ENCODE assay signal across 12 mouse cellular contexts in the genomic region with DNA sequence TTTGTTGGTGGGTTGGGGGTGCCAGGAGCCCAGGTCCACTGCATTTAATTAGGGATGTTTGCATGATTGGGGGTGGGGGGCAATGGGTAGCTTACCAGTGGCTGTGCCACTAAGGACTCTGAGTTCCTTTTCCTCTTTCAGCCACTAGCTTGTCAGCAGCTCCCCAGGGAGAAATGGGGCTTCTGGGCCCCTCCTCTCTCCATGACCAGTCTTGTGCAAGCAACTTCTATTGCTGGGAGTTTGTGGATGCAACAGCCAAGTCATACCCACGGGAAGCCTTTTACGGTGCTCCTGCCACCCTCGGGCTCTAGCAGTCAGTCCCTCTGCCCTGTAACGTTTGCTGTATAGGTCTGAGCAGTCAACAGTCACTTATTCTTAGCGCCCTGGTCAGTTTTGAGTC. TPM values are rescaled to one million over a fixed set of nuclear protein-coding genes. Genes with fewer than 3 reads are reported as not detected.
DNase-seq lines count a peak whose midpoint lies in the region; ATAC-seq and TF ChIP-seq lines count a peak whose summit lies in the region.
"Had no signal": no experiment of that assay in that cellular context is flagged by ENCODE, and none has a peak within 500 bp of the region (broad histone marks: within the 10 kb centered on the region; RNA-seq: fewer than 3 reads in every experiment).

No protein-coding gene starts in this region.

- no peaks in the 10 kb centered on the region for H3K36me3 ChIP-seq in hindbrain, embryonic 13.5 days
- H3K36me3 ChIP-seq in hindbrain, embryonic 11.5 days (ENCODE audit: control insufficient read depth, insufficient read depth, low read length), result no peaks in the 10 kb centered on the region
- H3K36me3 ChIP-seq in heart, embryonic 12.5 days, result no peaks in the 10 kb centered on the region
- no peaks in the 10 kb centered on the region for H3K36me3 ChIP-seq in stomach, postnatal 0 days (ENCODE audit: control insufficient read depth, insufficient read depth, low read length)
- H3K36me3 ChIP-seq: forebrain, embryonic 12.5 days; heart, embryonic 13.5 days had no signal

- no peaks in the 10 kb centered on the region for H3K9me3 ChIP-seq in hindbrain, embryonic 13.5 days
- H3K9me3 ChIP-seq in hindbrain, embryonic 11.5 days (ENCODE audit: control insufficient read depth, low read length), result no peaks in the 10 kb centered on the region
- no peaks in the 10 kb centered on the region for H3K9me3 ChIP-seq in heart, embryonic 12.5 days (replicated peaks)
- no peaks in the 10 kb centered on the region for H3K9me3 ChIP-seq in stomach, postnatal 0 days (ENCODE audit: control insufficient read depth, low read length)
- H3K9me3 ChIP-seq: forebrain, embryonic 12.5 days; heart, embryonic 13.5 days had no signal

- 68% methylated on average over 5 of the region's 5 CpGs for WGBS in hindbrain, embryonic 13.5 days
- WGBS in hindbrain, embryonic 11.5 days, result 70% methylated on average over 5 of the region's 5 CpGs
- 75% methylated on average over 5 of the region's 5 CpGs for WGBS in heart, embryonic 12.5 days
- 71% methylated on average over 5 of the region's 5 CpGs for WGBS in stomach, postnatal 0 days

- no peak overlapping the region for H3K4me3 ChIP-seq in hindbrain, embryonic 13.5 days
- no peak overlapping the region for H3K4me3 ChIP-seq in hindbrain, embryonic 11.5 days (ENCODE audit: low read depth, low read length)
- no peak overlapping the region for H3K4me3 ChIP-seq in heart, embryonic 12.5 days
- no peak overlapping the region for H3K4me3 ChIP-seq in stomach, postnatal 0 days (ENCODE audit: low read depth, low read length)
- H3K4me3 ChIP-seq: forebrain, embryonic 12.5 days; heart, embryonic 13.5 days; myocyte had no signal

- DNase-seq in hindbrain, embryonic 11.5 days (ENCODE audit: low spot score), result no peak
- DNase-seq in spleen, postnatal 36 days (ENCODE audit: low spot score in 2 of 2), result peak; percentile 39 to 40
- no peak for DNase-seq in spleen, postnatal 4 days (ENCODE audit: low spot score in 2 of 2)
- peak; percentile 24 for DNase-seq in stomach, postnatal 0 days (ENCODE audit: low spot score)
- DNase-seq in cerebellum, adult 18-20 months, result no peak
- DNase-seq: left cerebral cortex, postnatal 4 days had no signal

- no peak overlapping the region for H3K4me2 ChIP-seq in hindbrain, embryonic 13.5 days
- H3K4me2 ChIP-seq in hindbrain, embryonic 11.5 days (replicated peaks; ENCODE audit: low read depth, low read length), result no peak overlapping the region
- H3K4me2 ChIP-seq in heart, embryonic 12.5 days, result no peak overlapping the region
- H3K4me2 ChIP-seq in stomach, postnatal 0 days (replicated peaks; ENCODE audit: low read depth), result no peak overlapping the region
- H3K4me2 ChIP-seq: forebrain, embryonic 12.5 days; heart, embryonic 13.5 days had no signal

- H3K9ac ChIP-seq in hindbrain, embryonic 13.5 days, result no peak overlapping the region
- no peak overlapping the region for H3K9ac ChIP-seq in hindbrain, embryonic 11.5 days (ENCODE audit: low read depth, low read length)
- 0 out of 2 replicates have a peak overlapping the region, but pooled peaks have one; percentile 12 for H3K9ac ChIP-seq in heart, embryonic 12.5 days
- H3K9ac ChIP-seq in stomach, postnatal 0 days (ENCODE audit: low read length), result no peak overlapping the region
- H3K9ac ChIP-seq: forebrain, embryonic 12.5 days; heart, embryonic 13.5 days had no signal

- TF ChIP-seq CTCF in stomach, postnatal 0 days (IDR thresholded peaks at IDR 0.05; ENCODE audit: low read depth), result no peak

- no peak for ATAC-seq in hindbrain, embryonic 13.5 days (ENCODE audit: low FRiP score)
- ATAC-seq in hindbrain, embryonic 11.5 days (ENCODE audit: low FRiP score), result no peak
- ATAC-seq in heart, embryonic 12.5 days (ENCODE audit: insufficient number of reproducible peaks, low FRiP score), result no peak
- ATAC-seq in stomach, postnatal 0 days (ENCODE audit: low FRiP score, low TSS enrichment), result peak; percentile 28; the same call in 1 of the 2 replicates
- ATAC-seq: intestine, embryonic 16.5 days had no signal

- H3K27ac ChIP-seq in hindbrain, embryonic 13.5 days, result peak overlapping the region; percentile 23; the same call in 1 of the 2 replicates
- no peak overlapping the region for H3K27ac ChIP-seq in hindbrain, embryonic 11.5 days (ENCODE audit: low read depth, low read length)
- H3K27ac ChIP-seq in heart, embryonic 12.5 days (ENCODE audit: poor library complexity, severe bottlenecking), result no peak overlapping the region
- no peak overlapping the region; the same call in 1 of the 2 replicates for H3K27ac ChIP-seq in stomach, postnatal 0 days (replicated peaks)
- H3K27ac ChIP-seq: forebrain, embryonic 12.5 days; heart, embryonic 13.5 days had no signal

- no peaks in the 10 kb centered on the region for H3K27me3 ChIP-seq in hindbrain, embryonic 13.5 days
- H3K27me3 ChIP-seq in hindbrain, embryonic 11.5 days (ENCODE audit: control insufficient read depth, insufficient read depth, low read length), result no peaks in the 10 kb centered on the region
- H3K27me3 ChIP-seq in heart, embryonic 12.5 days (replicated peaks), result no peaks in the 10 kb centered on the region
- H3K27me3 ChIP-seq in stomach, postnatal 0 days (ENCODE audit: control insufficient read depth, insufficient read depth, low read length), result no peaks in the 10 kb centered on the region
- H3K27me3 ChIP-seq: forebrain, embryonic 12.5 days; heart, embryonic 13.5 days had no signal

- no peak for TF ChIP-seq EP300 in stomach, postnatal 0 days (optimal IDR thresholded peaks at IDR 0.05)

- peaks cover 73% of the 10 kb centered on the region for H3K4me1 ChIP-seq in hindbrain, embryonic 13.5 days (replicated peaks)
- H3K4me1 ChIP-seq in hindbrain, embryonic 11.5 days (replicated peaks; ENCODE audit: control insufficient read depth, insufficient read depth, low read length), result peaks cover 2% of the 10 kb centered on the region
- peaks cover 54% of the 10 kb centered on the region for H3K4me1 ChIP-seq in heart, embryonic 12.5 days (replicated peaks)
- H3K4me1 ChIP-seq in stomach, postnatal 0 days (replicated peaks; ENCODE audit: control insufficient read depth, insufficient read depth), result peaks cover 5% of the 10 kb centered on the region

RNA-seq across cellular contexts. Expression of gene Itsn1, which starts 5.7 kb away (rescaled TPM):
- 54.8 and 55.2 TPM in 2 replicates for polyA plus RNA-seq in hindbrain, embryonic 13.5 days (2015; fragmentation: Nextera tagmentation; extraction: Ambion mirVana)
- polyA plus RNA-seq in hindbrain, embryonic 11.5 days (2014; fragmentation: Nextera tagmentation; extraction: Ambion mirVana), result 61.1 and 61.7 TPM in 2 replicates
- polyA plus RNA-seq in heart, embryonic 12.5 days (2016; fragmentation: Nextera tagmentation; extraction: Ambion mirVana), result 29.7 and 31.2 TPM in 2 replicates
- 7.8 and 8.7 TPM in 2 replicates for polyA plus RNA-seq in stomach, postnatal 0 days (2015; fragmentation: Nextera tagmentation; extraction: Ambion mirVana)

RNA-seq across cellular contexts. Expression of gene Cryzl1, which starts 6.0 kb away (rescaled TPM):
- polyA plus RNA-seq in hindbrain, embryonic 13.5 days (2015; fragmentation: Nextera tagmentation; extraction: Ambion mirVana), result 95.5 and 97.1 TPM in 2 replicates
- 75.6 and 93.4 TPM in 2 replicates for polyA plus RNA-seq in hindbrain, embryonic 11.5 days (2014; fragmentation: Nextera tagmentation; extraction: Ambion mirVana)
- 48.2 and 54.5 TPM in 2 replicates for polyA plus RNA-seq in heart, embryonic 12.5 days (2016; fragmentation: Nextera tagmentation; extraction: Ambion mirVana)
- polyA plus RNA-seq in stomach, postnatal 0 days (2015; fragmentation: Nextera tagmentation; extraction: Ambion mirVana), result 45.2 and 45.3 TPM in 2 replicates

RNA-seq across cellular contexts. Expression of gene Donson, which starts 46.2 kb away (rescaled TPM):
- 18.8 and 21.0 TPM in 2 replicates for polyA plus RNA-seq in hindbrain, embryonic 13.5 days (2015; fragmentation: Nextera tagmentation; extraction: Ambion mirVana)
- 33.4 and 38.5 TPM in 2 replicates for polyA plus RNA-seq in hindbrain, embryonic 11.5 days (2014; fragmentation: Nextera tagmentation; extraction: Ambion mirVana)
- 20.9 and 22.5 TPM in 2 replicates for polyA plus RNA-seq in heart, embryonic 12.5 days (2016; fragmentation: Nextera tagmentation; extraction: Ambion mirVana)
- 5.4 TPM in 2 replicates for polyA plus RNA-seq in stomach, postnatal 0 days (2015; fragmentation: Nextera tagmentation; extraction: Ambion mirVana)

Comparison
In these comparisons a context has a peak if more than half of its experiments do, and no peak if none do; other contexts are left out.
1. DNase-seq: peak in spleen, postnatal 36 days (2 of 2) and stomach, postnatal 0 days (single experiment); none in hindbrain, embryonic 11.5 days (single experiment), spleen, postnatal 4 days (0 of 2) and cerebellum, adult 18-20 months (0 of 2).